Mouse (Mus musculus) liver, postnatal 0 days (tissue): ENCODE measurements around the gene Nlrc5. TPM values are rescaled to one million over a fixed set of nuclear protein-coding genes. Genes with fewer than 3 reads are reported as not detected.

Experiments
- ATAC-seq: fragments of 200-750 bp; cut with Nextera tagmentation; 2 replicates; pipeline ENCODE4 v1.8.0; 2017; ENCODE audit warnings: mild to moderate bottlenecking, moderate library complexity
- DNase-seq: peaks from one replicate; pipeline ENCODE4 v3.0.0-alpha.2; 2016
- H3K27ac ChIP-seq: fragments of 300-500 bp; sonication (generic); 2 replicates; pipeline ENCODE4 v1.5.1; 2014; ENCODE audit warnings: antibody characterized with exemption, moderate library complexity, mild to moderate bottlenecking, low read depth
- H3K27me3 ChIP-seq: fragments of 300-500 bp; sonication (generic); 2 replicates; pipeline ENCODE4 v1.6.1; 2014; ENCODE audit warnings: low read length, control low read depth, mixed read lengths; ENCODE audit not compliant: insufficient read depth
- H3K36me3 ChIP-seq: fragments of 300-500 bp; sonication (generic); replicated peaks from 2 replicates; pipeline ENCODE4 v1.6.1; 2014; ENCODE audit warnings: mild to moderate bottlenecking, control low read depth, low read length, moderate library complexity, mixed read lengths; ENCODE audit not compliant: insufficient read depth
- H3K4me1 ChIP-seq: fragments of 300-500 bp; sonication (generic); 2 replicates; pipeline ENCODE4 v1.6.1; 2014; ENCODE audit warnings: antibody characterized with exemption, mild to moderate bottlenecking, control low read depth; ENCODE audit not compliant: insufficient read depth
- H3K4me2 ChIP-seq: fragments of 300-500 bp; sonication (generic); 2 replicates; pipeline ENCODE4 v1.6.1; 2014; ENCODE audit warnings: low read depth, mild to moderate bottlenecking, low read length, moderate library complexity, mixed read lengths
- H3K4me3 ChIP-seq: fragments of 300-500 bp; sonication (generic); 2 replicates; pipeline ENCODE4 v1.5.1; 2014; ENCODE audit warnings: low read depth, low read length
- H3K9ac ChIP-seq: fragments of 300-500 bp; sonication (generic); replicated peaks from 2 replicates; pipeline ENCODE4 v1.6.1; 2014; ENCODE audit warnings: mild to moderate bottlenecking, moderate library complexity
- H3K9me3 ChIP-seq: fragments of 300-500 bp; sonication (generic); 2 replicates; pipeline ENCODE4 v1.6.1; 2016; ENCODE audit warnings: mild to moderate bottlenecking, control low read depth, low read length, mixed read lengths
- CTCF ChIP-seq: sonication (generic); IDR thresholded peaks from 2 replicates; pipeline ENCODE4 v1.5.1; 2016; ENCODE audit warnings: antibody characterized with exemption, low read depth
- EP300 ChIP-seq: IDR thresholded peaks from 2 replicates; pipeline ENCODE4 v1.6.1; 2016; ENCODE audit warnings: antibody characterized with exemption, low read depth, mild to moderate bottlenecking
- WGBS: fragments of 180-500 bp; shearing (Covaris S2); extraction: QIAGEN DNeasy Blood & Tissue Kit; methylation state at CpG from one replicate; pipeline ENCODE4 v1.1.7; 2014; ENCODE audit not compliant: insufficient replicate concordance; 5-methylcytosine and 5-hydroxymethylcytosine counted together
- polyA plus RNA-seq: library from polyadenylated mRNA; unstranded; fragments of >200 nt; fragmentation: Nextera tagmentation; extraction: Ambion mirVana; gene quantifications from 2 replicates; pipeline ENCODE4 v1.2.1, GENCODE M21; 2015

The Nlrc5 gene
- polyA plus RNA-seq, 1 experiment from 2014 or later, result 1.3 TPM

GRCm38 (mm10) chr8:94566446-94567158 is 132.4 kb downstream of the Nlrc5 start:
- no peak overlapping the region for H3K27ac ChIP-seq
- no peaks in the 10 kb centered on the region for H3K4me1 ChIP-seq
- H3K27me3 ChIP-seq, result no peaks in the 10 kb centered on the region
- H3K4me2 ChIP-seq, result no peak overlapping the region
- no peaks in the 10 kb centered on the region; the same call in 1 of the 2 replicates for H3K36me3 ChIP-seq
- no peak overlapping the region for H3K4me3 ChIP-seq
- ATAC-seq (no peak), DNase-seq (no peak)
- TF ChIP-seq CTCF, result no peak
- no peak for TF ChIP-seq EP300
- WGBS, result 57% methylated on average over 15 of the region's 15 CpGs
- H3K9me3 ChIP-seq, result no peaks in the 10 kb centered on the region
- H3K9ac ChIP-seq, result no peak overlapping the region

GRCm38 (mm10) chr8:94567159-94567849 is 133.1 kb downstream of the Nlrc5 start:
- DNase-seq, result no peak
- H3K9ac ChIP-seq, result no peak overlapping the region
- ATAC-seq, result no peak
- H3K9me3 ChIP-seq, result no peaks in the 10 kb centered on the region
- H3K4me2 ChIP-seq, result no peak overlapping the region
- no peak overlapping the region for H3K27ac ChIP-seq
- no peaks in the 10 kb centered on the region for H3K4me1 ChIP-seq
- 71% methylated on average over 8 of the region's 8 CpGs for WGBS
- H3K4me3 ChIP-seq, result no peak overlapping the region
- TF ChIP-seq EP300, result no peak
- TF ChIP-seq CTCF, result no peak
- H3K36me3 ChIP-seq, result no peaks in the 10 kb centered on the region; the same call in 1 of the 2 replicates
- no peaks in the 10 kb centered on the region for H3K27me3 ChIP-seq

- Histone ChIP-seq H3K4me2 (no peak overlapping the region), H3K27ac (no peak overlapping the region), H3K9me3 (no peaks in the 10 kb centered on the region), H3K27me3 (no peaks in the 10 kb centered on the region), H3K4me3 (no peak overlapping the region), H3K9ac (no peak overlapping the region), H3K4me1 (no peaks in the 10 kb centered on the region), H3K36me3 (no peaks in the 10 kb centered on the region; the same call in 1 of the 2 replicates)
- 79% methylated on average over 8 of the region's 8 CpGs for WGBS
- DNase-seq (no peak), ATAC-seq (no peak)
- TF ChIP-seq CTCF (no peak), EP300 (no peak)
Measured at GRCm38 (mm10) chr8:94568098-94568497, 133.9 kb downstream of the Nlrc5 start.

- no peak overlapping the region for H3K27ac ChIP-seq
- no peak overlapping the region for H3K4me2 ChIP-seq
- no peaks in the 10 kb centered on the region for H3K4me1 ChIP-seq
- H3K36me3 ChIP-seq, result peaks cover 7% of the 10 kb centered on the region
- no peak overlapping the region for H3K9ac ChIP-seq
- ATAC-seq (no peak), DNase-seq (no peak)
- no peaks in the 10 kb centered on the region for H3K9me3 ChIP-seq
- no peak overlapping the region for H3K4me3 ChIP-seq
- no peaks in the 10 kb centered on the region for H3K27me3 ChIP-seq
- WGBS, result 81% methylated on average over 1 of the region's 1 CpGs
- TF ChIP-seq EP300 (no peak), CTCF (no peak)
Measured at GRCm38 (mm10) chr8:94569419-94569818, 135.3 kb downstream of the Nlrc5 start.

- H3K27ac ChIP-seq, result no peak overlapping the region
- no peak overlapping the region for H3K9ac ChIP-seq
- H3K9me3 ChIP-seq, result no peaks in the 10 kb centered on the region
- DNase-seq, result no peak
- H3K4me1 ChIP-seq, result no peaks in the 10 kb centered on the region
- no peak overlapping the region for H3K4me3 ChIP-seq
- peaks cover 29% of the 10 kb centered on the region for H3K36me3 ChIP-seq
- no peaks in the 10 kb centered on the region for H3K27me3 ChIP-seq
- no peak for ATAC-seq
- 74% methylated on average over 2 of the region's 2 CpGs for WGBS
- no peak overlapping the region for H3K4me2 ChIP-seq
- no peak for TF ChIP-seq CTCF
- TF ChIP-seq EP300, result no peak
Measured at GRCm38 (mm10) chr8:94571896-94572295, 137.7 kb downstream of the Nlrc5 start.

GRCm38 (mm10) chr8:94574159-94574907 is 140.2 kb downstream of the Nlrc5 start:
- H3K4me2 ChIP-seq, result no peak overlapping the region
- H3K27me3 ChIP-seq, result no peaks in the 10 kb centered on the region
- no peak overlapping the region for H3K27ac ChIP-seq
- no peaks in the 10 kb centered on the region for H3K9me3 ChIP-seq
- H3K9ac ChIP-seq, result no peak overlapping the region
- no peaks in the 10 kb centered on the region for H3K4me1 ChIP-seq
- WGBS, result 83% methylated on average over 16 of the region's 16 CpGs
- ATAC-seq, result no peak
- no peak for DNase-seq
- no peak for TF ChIP-seq EP300
- no peak for TF ChIP-seq CTCF
- H3K36me3 ChIP-seq, result peaks cover 47% of the 10 kb centered on the region
- no peak overlapping the region for H3K4me3 ChIP-seq
